Mouse (Mus musculus): ENCODE data around the gene Usp44.
A peak's percentile ranks its signal among the peaks of the same experiment; 100 is the strongest.

DNA sequence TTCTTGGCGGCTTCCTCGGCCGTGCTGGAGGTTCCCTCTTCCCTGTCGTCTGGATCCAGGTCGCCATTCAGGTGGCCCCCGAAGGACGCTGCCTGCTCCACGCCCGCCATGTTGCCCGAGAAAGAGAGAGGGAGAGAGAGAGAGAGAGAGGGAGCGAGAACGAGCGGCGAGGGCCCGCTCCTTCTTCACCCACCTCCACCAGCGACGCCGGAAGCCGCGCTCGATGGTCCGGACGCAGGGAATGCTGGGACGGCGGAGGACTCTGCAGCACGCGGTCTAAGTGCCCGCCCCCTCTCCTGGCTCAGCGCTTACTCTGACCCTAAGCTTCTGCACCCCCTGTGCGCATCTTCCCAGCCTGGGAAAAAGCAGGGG is 58.2 kb downstream of the Usp44 start:
- TF ChIP-seq POLR2A (IDR thresholded peaks at IDR 0.05; ENCODE audit: low read depth, low read length) (peak; percentile 64), CTCF (IDR thresholded peaks at IDR 0.05; ENCODE audit: extremely low read depth, insufficient read depth, insufficient read length, insufficient replicate concordance) (no peak)
